Mouse (Mus musculus) intestine, embryonic 14.5 days (tissue): Measurements from ENCODE around the gene Hes3. TPM values are rescaled to one million over a fixed set of nuclear protein-coding genes. Genes with fewer than 3 reads are reported as not detected.

Experiments used
- ATAC-seq: fragments of 200-750 bp; cut with Nextera tagmentation; replicated peaks from 2 replicates; pipeline ENCODE4 v1.8.0; 2017; ENCODE audit warnings: low read depth, moderate number of reproducible peaks, moderate TSS enrichment, moderate library complexity; ENCODE audit not compliant: low FRiP score, low TSS enrichment
- DNase-seq: peaks from one replicate; pipeline ENCODE4 v3.0.0-alpha.2; 2018; ENCODE audit warnings: low spot score
- H3K27ac ChIP-seq: fragments of 300-500 bp; sonication (generic); 2 replicates; pipeline ENCODE4 v1.5.1; 2014; ENCODE audit warnings: low read depth, mild to moderate bottlenecking, control low read depth
- H3K27me3 ChIP-seq: fragments of 300-500 bp; sonication (generic); replicated peaks from 2 replicates; pipeline ENCODE4 v1.6.1; 2014; ENCODE audit warnings: low read length, control low read depth; ENCODE audit not compliant: control insufficient read depth, insufficient read depth
- H3K36me3 ChIP-seq: fragments of 300-500 bp; sonication (generic); 2 replicates; pipeline ENCODE4 v1.6.1; 2014; ENCODE audit warnings: low read length, control low read depth; ENCODE audit not compliant: control insufficient read depth, insufficient read depth
- H3K4me1 ChIP-seq: fragments of 300-500 bp; sonication (generic); replicated peaks from 2 replicates; pipeline ENCODE4 v1.6.1; 2014; ENCODE audit warnings: low read length, control low read depth, mixed read lengths; ENCODE audit not compliant: control insufficient read depth, insufficient read depth
- H3K4me2 ChIP-seq: fragments of 300-500 bp; sonication (generic); 2 replicates; pipeline ENCODE4 v1.6.1; 2014; ENCODE audit warnings: low read length
- H3K4me3 ChIP-seq: fragments of 300-500 bp; sonication (generic); 2 replicates; pipeline ENCODE4 v1.5.1; 2014; ENCODE audit warnings: low read depth, low read length, control low read depth, mixed read lengths
- H3K9ac ChIP-seq: fragments of 300-500 bp; sonication (generic); 2 replicates; pipeline ENCODE4 v1.6.1; 2014; ENCODE audit warnings: mild to moderate bottlenecking, low read length
- H3K9me3 ChIP-seq: fragments of 300-500 bp; sonication (generic); 2 replicates; pipeline ENCODE4 v1.6.1; 2016; ENCODE audit warnings: low read length, control low read depth; ENCODE audit not compliant: control insufficient read depth
- WGBS: fragments of 180-500 bp; shearing (Covaris S2); extraction: QIAGEN DNeasy Blood & Tissue Kit; methylation state at CpG from one replicate; pipeline ENCODE4 v1.1.7; 2014; 5-methylcytosine and 5-hydroxymethylcytosine counted together
- polyA plus RNA-seq: library from polyadenylated mRNA; unstranded; fragments of >200 nt; fragmentation: Nextera tagmentation; extraction: Ambion mirVana; gene quantifications from 2 replicates; pipeline ENCODE4 v1.2.1, GENCODE M21; 2014

Gene Hes3
- polyA plus RNA-seq, 1 experiment from 2014 or later: not detected

- Histone ChIP-seq H3K9ac (no peak overlapping the region), H3K4me2 (no peak overlapping the region)
- 88% methylated on average over 23 of the region's 23 CpGs for WGBS
Observed at GRCm38 (mm10) chr4:152278986-152279385, 12.5 kb downstream of the Hes3 start.

GRCm38 (mm10) chr4:152277916-152278315 lies 13.5 kb downstream of the Hes3 start:
- H3K4me3 ChIP-seq: no peak overlapping the region
- no peak overlapping the region for H3K9ac ChIP-seq
- H3K27ac ChIP-seq: no peak overlapping the region
- H3K4me1 ChIP-seq: peaks cover 21% of the 10 kb centered on the region
- H3K9me3 ChIP-seq: no peaks in the 10 kb centered on the region
- peaks cover 34% of the 10 kb centered on the region for H3K27me3 ChIP-seq
- no peak for DNase-seq
- H3K4me2 ChIP-seq: no peak overlapping the region
- 0 out of 2 replicates have a peak, but pooled peaks cover 5% of the 10 kb centered on the region for H3K36me3 ChIP-seq
- whole genome bisulfite sequencing: 75% methylated on average over 2 of the region's 2 CpGs
- no peak for ATAC-seq

More at GRCm38 (mm10) chr4:152278986-152279385, 12.5 kb downstream of the Hes3 start:
- Histone ChIP-seq H3K27me3 (peaks cover 43% of the 10 kb centered on the region), H3K36me3 (0 out of 2 replicates have a peak, but pooled peaks cover 5% of the 10 kb centered on the region), H3K4me3 (no peak overlapping the region), H3K9me3 (no peaks in the 10 kb centered on the region), H3K27ac (no peak overlapping the region), H3K4me1 (peaks cover 13% of the 10 kb centered on the region)
- ATAC-seq: no peak
- no peak for DNase-seq

- DNase-seq (no peak), ATAC-seq (no peak)
- WGBS: 53% methylated on average over 10 of the region's 10 CpGs
Observed at GRCm38 (mm10) chr4:152276389-152277347, 14.8 kb downstream of the Hes3 start.

GRCm38 (mm10) chr4:152274681-152275131 lies 16.8 kb downstream of the Hes3 start:
- H3K27ac ChIP-seq: peak overlapping the region; percentile 67; the same call in 1 of the 2 replicates
- WGBS: 4% methylated on average over 20 of the region's 20 CpGs
- ATAC-seq (peak; percentile 65), DNase-seq (no peak)
- peak overlapping the region; percentile 61 for H3K9ac ChIP-seq
- H3K36me3 ChIP-seq: no peaks in the 10 kb centered on the region
- peak overlapping the region; percentile 97 for H3K4me2 ChIP-seq
- peaks cover 24% of the 10 kb centered on the region for H3K4me1 ChIP-seq
- no peaks in the 10 kb centered on the region for H3K9me3 ChIP-seq
- H3K4me3 ChIP-seq: peak overlapping the region; percentile 61
- H3K27me3 ChIP-seq: peaks cover 12% of the 10 kb centered on the region

More at GRCm38 (mm10) chr4:152276389-152277347, 14.8 kb downstream of the Hes3 start:
- Histone ChIP-seq H3K27ac (no peak overlapping the region), H3K9ac (no peak overlapping the region), H3K4me2 (no peak overlapping the region), H3K4me3 (no peak overlapping the region), H3K36me3 (0 out of 2 replicates have a peak, but pooled peaks cover 5% of the 10 kb centered on the region), H3K9me3 (no peaks in the 10 kb centered on the region), H3K27me3 (peaks cover 22% of the 10 kb centered on the region), H3K4me1 (peaks cover 24% of the 10 kb centered on the region)

GRCm38 (mm10) chr4:152273621-152274236 lies 17.7 kb downstream of the Hes3 start, which contains the start of gene Gpr153:
Gpr153 (plus strand) TSS chr4:152274232.
- peak within 1 kb of the TSS; percentile 67 for H3K27ac ChIP-seq
- peaks cover 24% of the 10 kb centered on the region for H3K4me1 ChIP-seq
- peak within 1 kb of the TSS; percentile 61 for H3K4me3 ChIP-seq
- peak within 1 kb of the TSS; percentile 61 for H3K9ac ChIP-seq
- H3K27me3 ChIP-seq: peaks cover 12% of the 10 kb centered on the region
- ATAC-seq (peak; percentile 57), DNase-seq (no peak)
- H3K36me3 ChIP-seq: no peaks in the 10 kb centered on the region
- H3K9me3 ChIP-seq: no peaks in the 10 kb centered on the region
- WGBS: under 1% methylated on average over 39 of the region's 48 CpGs
- H3K4me2 ChIP-seq: peak within 1 kb of the TSS; percentile 97

GRCm38 (mm10) chr4:152273191-152273590 lies 18.3 kb downstream of the Hes3 start:
- 36% methylated on average over 3 of the region's 3 CpGs for WGBS
- no peak overlapping the region; the same call in 1 of the 2 replicates for H3K4me3 ChIP-seq
- H3K4me1 ChIP-seq: peaks cover 24% of the 10 kb centered on the region

GRCm38 (mm10) chr4:152272449-152273049 lies 18.9 kb downstream of the Hes3 start:
- no peaks in the 10 kb centered on the region for H3K9me3 ChIP-seq
- peaks cover 12% of the 10 kb centered on the region for H3K27me3 ChIP-seq
- no peak for ATAC-seq
- no peak for DNase-seq
- H3K9ac ChIP-seq: no peak overlapping the region
- no peak overlapping the region for H3K4me3 ChIP-seq
- H3K4me1 ChIP-seq: peaks cover 24% of the 10 kb centered on the region
- 29% methylated on average over 9 of the region's 9 CpGs for WGBS
- H3K36me3 ChIP-seq: no peaks in the 10 kb centered on the region
- peak overlapping the region; percentile 67 for H3K27ac ChIP-seq
- no peak overlapping the region for H3K4me2 ChIP-seq

More at GRCm38 (mm10) chr4:152273191-152273590, 18.3 kb downstream of the Hes3 start:
- Histone ChIP-seq H3K9ac (no peak overlapping the region), H3K36me3 (no peaks in the 10 kb centered on the region), H3K9me3 (no peaks in the 10 kb centered on the region), H3K4me2 (no peak overlapping the region), H3K27me3 (peaks cover 12% of the 10 kb centered on the region), H3K27ac (peak overlapping the region; percentile 67)
- no peak for DNase-seq
- no peak for ATAC-seq

- Histone ChIP-seq H3K4me3 (no peak overlapping the region), H3K9ac (no peak overlapping the region), H3K4me2 (no peak overlapping the region), H3K9me3 (no peaks in the 10 kb centered on the region), H3K36me3 (no peaks in the 10 kb centered on the region), H3K27ac (peak overlapping the region; percentile 67), H3K27me3 (peaks cover 12% of the 10 kb centered on the region), H3K4me1 (peaks cover 24% of the 10 kb centered on the region)
- ATAC-seq: no peak
- no peak for DNase-seq
- WGBS: 57% methylated on average over 7 of the region's 7 CpGs
Observed at GRCm38 (mm10) chr4:152272006-152272405, 19.5 kb downstream of the Hes3 start.
